Mouse (Mus musculus): Measurements from ENCODE around the gene Coro6.

The Coro6 gene

DNA sequence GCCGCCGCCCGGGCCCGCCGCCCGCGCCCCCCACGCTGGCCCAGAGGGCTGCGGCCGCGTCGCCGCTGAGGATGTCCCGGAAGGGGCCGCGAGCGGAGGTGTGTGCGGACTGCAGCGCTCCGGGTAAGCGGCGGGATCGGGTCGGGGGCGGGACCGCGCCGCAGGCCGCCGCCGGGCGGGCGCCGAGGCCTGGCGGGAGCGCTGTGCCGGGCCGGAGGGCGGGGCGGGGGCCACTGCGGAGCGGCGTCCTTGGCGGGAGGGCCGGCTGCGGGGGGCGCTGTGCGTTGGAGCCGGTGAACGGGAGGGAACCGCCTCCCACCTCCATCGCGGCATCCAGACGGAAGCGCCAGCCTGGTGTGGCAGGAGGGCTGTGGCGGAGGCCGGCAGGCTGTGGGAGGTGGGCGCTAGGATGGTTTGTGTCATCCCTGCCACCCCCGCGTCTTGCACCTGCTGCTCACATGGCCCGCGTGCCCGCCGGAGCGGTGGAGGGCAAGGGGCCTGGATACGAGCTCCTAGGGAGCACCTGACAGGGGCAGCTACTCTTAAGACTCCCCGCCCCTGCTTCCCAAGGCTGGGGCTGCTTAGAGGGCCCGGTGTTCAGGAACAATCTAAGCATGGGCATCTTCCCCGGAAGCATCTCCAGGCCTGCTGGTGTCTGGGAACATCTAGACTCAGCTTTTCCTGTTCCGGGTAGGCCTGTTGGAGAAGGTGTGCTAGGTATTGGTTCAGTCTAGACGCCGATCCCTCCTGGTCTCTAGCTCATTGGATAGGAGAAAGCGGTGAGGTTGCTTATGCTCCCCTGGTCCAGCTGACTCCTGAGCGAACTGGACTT, 31.5 kb downstream of the Coro6 start, which contains the start of gene Git1:
Gene Git1, plus strand, starts transcription at position 51 of the 832 bp plus-strand sequence.
- peak in 1 of 2 experiments; percentile 57 for DNase-seq (ENCODE audit: low spot score in 2 of 2)

DNA sequence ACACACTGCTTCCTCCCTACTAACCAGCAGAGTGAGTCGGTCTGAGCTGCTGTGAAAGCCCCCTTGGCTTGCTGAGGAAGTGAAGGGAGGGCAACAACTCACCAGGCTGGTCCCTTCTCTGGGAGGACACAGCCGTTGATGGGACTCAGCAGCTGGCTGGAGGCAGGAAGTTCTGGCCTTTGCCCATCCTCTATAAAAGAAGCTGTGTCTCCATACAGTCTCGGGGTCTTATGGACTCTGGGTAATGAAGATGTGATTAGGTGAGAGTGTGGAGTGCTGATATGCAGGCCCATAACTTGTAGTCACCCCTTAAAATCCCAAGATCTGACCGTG, 32.1 kb downstream of the Coro6 start:
- DNase-seq (ENCODE audit: low spot score in 2 of 2) = no peak

DNA sequence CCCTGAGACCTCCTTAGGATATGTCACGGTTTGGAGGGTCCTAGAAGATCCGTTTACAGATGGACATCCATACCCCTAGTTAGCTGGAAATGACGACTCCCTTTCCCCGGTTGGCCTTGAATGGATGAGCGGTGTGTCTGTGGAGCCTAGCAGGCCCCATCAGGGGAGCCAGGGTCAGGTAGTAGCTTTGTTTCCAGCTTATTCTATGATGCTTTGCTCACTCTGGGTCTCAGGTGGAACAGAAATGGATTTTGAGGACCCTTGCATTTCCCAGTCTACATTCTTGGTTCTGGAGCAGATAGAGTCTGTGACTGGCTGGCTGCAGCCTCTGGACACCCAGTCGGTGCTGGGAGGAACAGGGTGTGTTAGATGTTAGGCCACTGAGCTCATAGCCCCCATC, 32.6 kb downstream of the Coro6 start:
- DNase-seq (ENCODE audit: low spot score in 2 of 2) = no peak

DNA sequence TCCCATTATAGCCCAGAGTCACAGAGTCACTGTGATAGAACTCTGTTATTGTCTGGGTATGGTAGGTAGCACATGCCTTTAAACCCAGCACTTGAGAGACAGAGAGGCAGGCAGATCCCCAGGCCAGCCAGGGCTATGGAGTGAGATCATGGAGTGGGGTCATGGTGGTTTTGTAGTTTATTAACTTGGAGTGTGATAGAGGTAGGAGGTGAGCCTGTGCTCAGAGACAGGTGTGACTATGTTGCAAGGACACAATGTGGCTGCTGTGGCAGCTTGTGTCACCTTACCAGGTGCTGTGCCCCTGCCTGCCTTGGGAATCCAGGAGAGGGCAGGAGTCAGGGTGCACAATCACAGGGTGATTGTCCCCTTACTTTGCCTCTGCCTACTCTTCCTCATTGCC, 33.3 kb downstream of the Coro6 start:
- DNase-seq (ENCODE audit: low spot score in 2 of 2) = no peak

DNA sequence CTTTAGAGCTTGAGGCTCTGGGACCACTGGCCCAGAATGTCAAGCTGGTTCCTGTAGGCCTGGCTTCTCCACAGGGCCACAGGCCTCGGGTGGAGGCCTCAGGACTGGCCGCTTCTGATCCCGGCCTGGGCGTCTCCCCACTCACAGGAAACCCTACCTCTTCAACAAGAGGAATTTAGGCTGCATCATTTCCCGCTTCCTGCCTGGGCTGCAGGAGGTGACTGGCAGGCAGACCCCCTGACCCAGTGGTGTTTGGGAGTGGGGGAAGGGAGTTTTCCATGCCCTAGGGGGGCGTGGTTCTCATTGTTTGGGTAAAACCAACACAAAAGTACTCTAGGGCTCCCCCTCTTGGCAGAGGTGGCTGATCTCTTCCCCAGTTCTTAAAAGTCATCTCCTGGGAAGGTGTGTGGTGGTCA, 35.1 kb downstream of the Coro6 start:
- peak; percentile 37 to 47 for DNase-seq (ENCODE audit: low spot score in 2 of 2)

DNA sequence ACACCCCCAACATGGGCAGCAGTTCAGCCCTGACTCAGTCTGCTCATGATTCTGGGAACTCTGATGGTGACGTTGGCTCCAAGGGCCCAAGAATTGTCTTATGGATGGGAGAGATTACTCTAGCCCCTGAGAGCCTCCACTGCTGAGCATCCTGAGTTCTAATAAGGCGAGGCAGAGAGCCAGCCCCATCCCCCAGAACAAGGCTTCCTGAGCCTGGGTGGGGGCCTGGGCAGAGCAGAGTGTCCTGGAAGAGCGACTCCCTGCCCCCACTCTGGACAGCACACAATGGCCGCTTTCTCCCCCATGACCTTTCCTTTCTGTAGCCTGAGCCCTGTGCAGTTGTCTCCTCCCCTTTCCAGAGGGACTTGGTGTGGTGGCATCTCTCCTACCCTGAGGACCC, 35.6 kb downstream of the Coro6 start:
- DNase-seq (ENCODE audit: low spot score in 2 of 2) = peak in 1 of 2 experiments; percentile 10

DNA sequence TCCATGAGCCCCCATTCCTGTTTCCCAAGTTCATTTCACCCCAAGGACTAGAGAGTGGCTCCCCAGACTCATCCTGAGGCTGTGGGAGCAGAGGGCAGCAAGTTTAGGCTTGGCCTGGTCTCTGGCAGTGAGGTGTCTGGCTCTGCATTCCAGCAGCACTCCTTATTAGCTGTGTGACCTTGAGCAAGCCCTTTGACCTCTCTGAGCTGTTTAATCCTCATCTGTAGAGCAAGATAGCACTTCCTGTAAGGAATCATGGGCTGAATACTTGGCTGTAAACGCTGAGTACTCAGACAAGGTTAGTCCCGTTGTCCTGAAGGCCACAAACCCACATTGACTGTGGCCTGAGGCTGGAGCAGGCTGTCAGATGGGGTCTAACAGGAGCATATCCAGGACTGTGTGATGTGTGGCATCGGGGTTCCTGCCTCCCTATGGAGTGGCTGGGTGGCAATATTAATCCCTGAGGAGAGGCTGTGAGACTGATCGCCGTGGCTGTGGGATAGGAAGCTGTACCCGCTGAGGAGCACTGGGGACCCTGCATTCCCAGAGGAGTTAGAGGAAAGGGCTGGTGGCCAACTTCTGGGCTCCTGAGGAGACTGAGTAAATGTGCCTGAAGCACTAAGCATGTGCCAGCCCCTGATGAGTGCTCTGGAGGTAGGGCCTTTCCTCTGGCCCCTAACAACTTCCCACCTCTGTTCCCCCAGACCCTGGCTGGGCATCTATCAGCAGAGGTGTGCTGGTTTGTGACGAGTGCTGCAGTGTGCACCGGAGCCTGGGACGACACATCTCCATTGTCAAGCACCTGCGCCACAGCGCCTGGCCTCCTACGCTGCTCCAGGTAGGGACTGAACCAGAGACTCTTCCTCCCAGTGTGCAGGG, 36.3 kb downstream of the Coro6 start:
- DNase-seq (ENCODE audit: low spot score in 2 of 2) = peak; percentile 8 to 11

DNA sequence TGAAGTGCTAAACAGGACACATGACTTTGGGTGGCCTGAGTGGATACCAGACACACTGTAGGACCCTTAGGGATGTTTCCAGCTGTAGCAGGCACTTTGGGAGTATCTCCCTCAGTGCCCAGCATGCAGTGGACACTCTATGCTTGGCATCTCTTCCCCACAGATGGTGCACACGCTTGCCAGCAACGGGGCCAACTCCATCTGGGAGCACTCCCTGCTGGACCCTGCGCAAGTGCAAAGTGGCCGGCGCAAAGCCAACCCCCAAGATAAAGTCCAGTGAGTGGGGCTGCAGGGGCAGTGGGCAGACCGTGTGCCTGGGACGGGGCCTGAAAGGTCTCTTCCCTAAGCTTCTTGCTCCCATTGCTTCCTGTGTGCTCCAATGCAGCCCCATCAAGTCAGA, 37.1 kb downstream of the Coro6 start:
- DNase-seq (ENCODE audit: low spot score in 2 of 2) = peak; percentile 11 to 14

DNA sequence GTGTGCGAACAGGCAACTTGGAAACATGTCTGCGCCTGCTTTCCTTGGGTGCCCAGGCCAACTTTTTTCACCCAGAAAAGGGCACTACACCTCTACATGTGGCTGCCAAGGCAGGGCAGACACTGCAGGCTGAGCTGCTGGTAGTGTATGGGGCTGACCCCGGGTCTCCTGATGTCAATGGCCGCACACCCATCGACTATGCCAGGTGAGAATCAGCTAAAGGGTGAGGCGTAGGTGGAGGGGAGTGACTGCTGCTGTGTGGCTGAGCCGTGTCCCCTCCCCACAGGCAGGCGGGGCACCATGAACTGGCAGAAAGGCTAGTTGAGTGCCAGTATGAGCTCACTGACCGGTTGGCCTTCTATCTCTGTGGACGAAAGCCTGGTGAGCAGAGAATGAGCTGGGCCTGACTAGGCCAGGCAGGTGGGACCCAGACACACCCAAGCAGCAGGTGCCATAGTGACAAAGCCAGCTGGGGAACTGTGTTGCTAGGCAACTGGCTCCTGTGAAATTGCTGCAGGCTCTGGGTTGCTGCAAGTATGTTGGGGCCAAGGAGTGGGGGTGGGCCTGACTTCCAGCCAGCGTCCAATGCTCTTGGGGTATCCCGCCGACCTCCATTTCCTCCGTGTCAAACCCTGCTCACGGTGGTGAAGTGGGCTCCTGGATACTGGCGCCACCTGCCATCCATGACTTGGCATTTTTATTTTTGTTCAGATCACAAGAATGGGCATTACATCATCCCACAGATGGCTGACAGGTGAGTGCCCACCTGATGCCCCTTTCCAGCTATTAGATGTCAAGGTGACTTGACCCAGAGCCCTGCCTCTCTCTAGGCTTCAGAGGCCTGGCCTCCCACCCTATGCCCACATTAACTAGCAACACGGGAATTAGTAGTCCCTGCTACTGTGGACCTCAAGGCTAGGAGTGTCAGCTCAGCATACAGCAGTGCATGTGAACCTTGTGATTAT, 38.4 kb downstream of the Coro6 start:
- DNase-seq (ENCODE audit: low spot score in 2 of 2) = peak; percentile 42 to 43

DNA sequence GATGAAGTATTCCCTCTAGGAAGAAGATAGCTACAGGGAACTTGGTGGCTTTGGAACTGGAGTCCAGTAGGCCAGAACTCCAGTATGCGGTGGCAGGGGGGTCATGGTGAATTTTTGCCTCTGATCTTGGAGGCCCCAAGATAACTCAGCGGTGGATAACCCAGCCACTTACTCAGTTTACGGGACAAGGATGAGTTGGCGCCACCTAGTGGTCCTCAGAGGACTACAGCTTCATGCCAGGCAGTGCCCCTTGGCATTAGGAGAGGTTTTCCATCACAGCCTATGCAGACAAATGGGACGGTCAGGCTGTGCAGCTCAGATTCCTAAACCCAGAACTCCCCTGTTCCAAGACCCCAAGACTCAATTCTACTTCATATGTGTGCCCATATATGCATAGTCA, 39.2 kb downstream of the Coro6 start:
- DNase-seq (ENCODE audit: low spot score in 2 of 2) = peak; percentile 37 to 72

DNA sequence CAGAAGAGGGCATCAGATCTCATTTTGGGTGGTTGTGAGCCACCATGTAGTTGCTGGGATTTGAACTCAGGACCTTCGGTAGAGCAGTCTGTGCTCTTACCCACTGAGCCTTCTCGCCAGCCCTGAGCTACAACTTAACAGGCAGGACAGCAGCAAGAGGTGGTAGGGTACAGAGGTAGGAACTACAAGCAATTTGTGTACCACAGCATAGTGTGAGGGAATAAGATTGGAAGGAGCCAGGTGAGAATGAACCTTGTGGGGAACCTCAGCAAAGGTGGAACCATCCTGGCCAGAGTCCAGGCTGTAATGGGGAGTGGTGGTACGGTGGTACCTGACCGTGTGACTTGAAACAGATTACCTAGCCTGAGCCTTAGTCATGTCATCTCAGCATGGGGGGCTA, 39.8 kb downstream of the Coro6 start:
- no peak for DNase-seq (ENCODE audit: low spot score in 2 of 2)

DNA sequence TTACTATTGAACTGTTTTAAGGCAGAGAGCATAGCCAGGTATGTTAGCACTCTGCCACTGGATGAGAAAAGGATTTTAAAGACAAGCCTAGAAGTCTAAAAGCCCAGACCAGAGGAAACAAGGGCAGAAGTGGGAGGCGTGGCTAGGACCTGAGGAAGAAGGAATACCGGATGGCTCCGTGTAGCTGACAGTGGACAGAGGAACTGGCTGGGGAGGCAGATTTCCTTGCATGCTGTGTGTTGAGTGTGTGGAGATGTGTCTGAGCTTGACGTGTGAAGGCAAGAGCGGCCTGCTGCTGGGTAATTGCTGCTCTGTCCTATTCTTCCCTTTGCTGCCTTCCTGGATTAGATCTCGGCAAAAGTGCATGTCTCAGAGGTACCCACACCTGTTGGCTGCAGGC, 40.3 kb downstream of the Coro6 start:
- peak in 1 of 2 experiments; percentile 9 for DNase-seq (ENCODE audit: low spot score in 2 of 2)

DNA sequence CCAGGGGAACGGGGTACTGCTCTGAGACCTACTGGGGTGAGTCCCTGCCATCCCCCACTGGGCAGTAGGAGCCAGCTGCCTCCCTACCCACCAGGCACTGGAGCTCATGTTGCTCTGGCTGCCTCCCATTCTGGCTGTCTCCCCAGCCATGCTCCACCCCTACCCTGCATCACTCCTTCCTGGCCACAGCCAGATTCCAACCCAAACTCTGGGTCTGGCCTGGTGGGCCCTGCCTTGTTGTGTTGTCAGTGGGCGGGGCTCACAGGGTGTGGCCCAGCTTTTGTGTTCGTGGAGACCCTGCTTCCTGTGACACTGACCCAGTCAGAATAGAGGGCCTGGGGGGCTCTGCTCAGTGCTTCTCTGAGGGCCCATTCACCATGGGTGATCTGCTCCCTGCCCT, 41.3 kb downstream of the Coro6 start:
- peak; percentile 18 to 32 for DNase-seq (ENCODE audit: low spot score in 2 of 2)

DNA sequence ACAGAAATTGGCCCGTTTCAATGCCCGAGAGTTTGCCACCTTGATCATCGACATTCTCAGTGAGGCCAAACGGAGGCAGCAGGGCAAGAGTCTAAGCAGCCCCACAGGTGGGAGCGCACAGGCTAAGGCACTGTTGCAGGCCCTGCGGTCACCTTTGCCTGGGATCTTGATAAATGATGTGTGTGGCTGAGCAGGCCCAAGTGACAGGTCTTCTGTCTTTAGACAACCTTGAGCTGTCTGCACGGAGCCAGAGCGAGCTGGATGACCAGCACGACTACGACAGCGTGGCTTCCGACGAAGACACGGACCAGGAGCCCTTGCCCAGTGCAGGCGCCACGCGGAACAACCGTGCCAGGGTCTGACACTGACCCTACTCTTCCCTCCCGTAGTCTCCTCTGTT, 42.2 kb downstream of the Coro6 start:
- no peak for DNase-seq (ENCODE audit: low spot score in 2 of 2)

DNA sequence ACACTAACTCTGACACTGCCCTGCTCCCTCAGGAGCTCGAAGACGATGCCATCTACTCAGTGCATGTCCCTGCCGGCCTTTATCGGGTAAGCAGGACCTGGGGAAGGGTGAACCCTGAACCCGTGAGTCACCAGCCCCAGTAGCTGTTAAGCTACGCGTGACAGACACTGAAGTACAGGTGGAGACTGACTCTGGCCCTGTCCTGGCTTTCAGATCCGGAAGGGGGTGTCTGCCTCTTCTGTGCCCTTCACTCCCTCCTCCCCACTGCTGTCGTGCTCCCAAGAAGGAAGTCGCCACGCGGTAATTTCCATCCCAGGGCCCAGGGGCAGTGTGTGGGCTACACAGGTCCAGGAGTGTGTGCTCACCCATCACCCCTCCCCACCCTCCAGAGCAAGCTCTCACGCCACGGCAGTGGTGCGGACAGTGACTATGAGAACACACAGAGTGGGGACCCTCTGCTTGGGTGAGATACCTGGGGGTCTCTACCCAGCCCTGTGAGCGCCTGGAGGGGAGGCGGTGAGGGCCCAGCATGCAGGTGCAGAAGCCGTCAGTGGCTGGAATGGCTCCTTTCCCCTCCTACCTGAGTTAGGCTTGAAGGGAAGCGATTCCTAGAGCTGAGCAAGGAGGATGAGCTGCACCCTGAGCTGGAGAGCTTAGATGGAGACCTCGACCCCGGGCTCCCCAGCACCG, 43.2 kb downstream of the Coro6 start:
- peak in 1 of 2 experiments; percentile 19 for DNase-seq (ENCODE audit: low spot score in 2 of 2)

DNA sequence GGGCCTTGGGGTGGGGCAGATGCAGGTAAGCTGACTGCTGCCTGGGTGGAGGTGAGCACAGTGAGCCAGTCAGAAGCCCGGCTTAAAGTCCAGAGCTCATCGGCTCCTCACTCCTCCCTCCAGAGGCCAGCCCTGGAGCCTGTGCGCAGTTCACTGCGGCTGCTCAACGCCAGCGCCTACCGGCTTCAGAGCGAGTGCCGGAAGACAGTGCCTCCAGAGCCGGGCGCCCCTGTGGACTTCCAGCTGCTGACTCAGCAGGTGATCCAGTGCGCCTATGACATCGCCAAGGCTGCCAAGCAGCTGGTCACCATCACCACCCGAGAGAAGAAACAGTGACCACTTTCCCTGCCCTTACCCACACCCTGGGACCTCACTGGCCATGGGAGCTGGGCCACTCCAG, 44.1 kb downstream of the Coro6 start:
- DNase-seq (ENCODE audit: low spot score in 2 of 2) = peak; percentile 12 to 14

DNA sequence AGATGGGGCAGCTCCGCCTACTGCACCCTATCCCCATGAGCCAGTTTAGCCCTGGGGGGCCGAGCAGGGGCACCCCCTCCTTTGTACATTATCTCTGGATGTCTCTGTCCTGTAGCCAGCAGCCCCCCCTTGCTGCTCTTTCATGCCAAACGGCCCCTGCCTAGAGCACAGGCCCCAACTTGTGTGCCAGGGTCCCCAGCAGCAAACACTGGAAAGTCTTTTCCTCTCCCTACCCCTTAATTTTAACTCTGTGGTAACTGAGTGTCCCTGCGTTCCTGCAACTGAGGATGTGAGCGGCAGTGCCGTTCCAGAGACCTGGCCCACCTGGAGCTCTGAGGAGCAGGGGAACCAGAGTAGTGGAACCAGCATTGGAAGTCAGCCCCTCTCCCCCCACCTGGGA, 44.7 kb downstream of the Coro6 start:
- peak in 1 of 2 experiments; percentile 17 for DNase-seq (ENCODE audit: low spot score in 2 of 2)

DNA sequence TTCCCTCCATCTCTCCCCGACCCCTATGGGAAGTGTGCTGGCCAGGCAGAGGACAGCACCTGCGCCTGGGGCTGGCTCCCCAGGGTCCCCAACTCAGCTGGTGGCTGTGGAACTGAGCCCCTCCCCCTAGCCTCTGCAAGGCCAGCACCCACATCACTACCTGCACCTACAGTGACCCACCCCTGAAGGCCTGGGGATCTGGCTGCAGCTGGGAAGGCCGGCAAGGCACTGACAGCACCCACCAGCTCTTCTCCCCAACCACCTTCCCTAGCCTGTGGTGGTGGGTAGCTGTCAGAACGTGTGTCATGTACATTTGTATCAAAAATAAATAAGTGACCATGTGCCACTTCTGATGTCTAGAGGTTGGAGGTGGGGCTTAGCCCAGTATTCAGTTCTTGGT, 45.2 kb downstream of the Coro6 start:
- peak; percentile 13 to 38 for DNase-seq (ENCODE audit: low spot score in 2 of 2)

DNA sequence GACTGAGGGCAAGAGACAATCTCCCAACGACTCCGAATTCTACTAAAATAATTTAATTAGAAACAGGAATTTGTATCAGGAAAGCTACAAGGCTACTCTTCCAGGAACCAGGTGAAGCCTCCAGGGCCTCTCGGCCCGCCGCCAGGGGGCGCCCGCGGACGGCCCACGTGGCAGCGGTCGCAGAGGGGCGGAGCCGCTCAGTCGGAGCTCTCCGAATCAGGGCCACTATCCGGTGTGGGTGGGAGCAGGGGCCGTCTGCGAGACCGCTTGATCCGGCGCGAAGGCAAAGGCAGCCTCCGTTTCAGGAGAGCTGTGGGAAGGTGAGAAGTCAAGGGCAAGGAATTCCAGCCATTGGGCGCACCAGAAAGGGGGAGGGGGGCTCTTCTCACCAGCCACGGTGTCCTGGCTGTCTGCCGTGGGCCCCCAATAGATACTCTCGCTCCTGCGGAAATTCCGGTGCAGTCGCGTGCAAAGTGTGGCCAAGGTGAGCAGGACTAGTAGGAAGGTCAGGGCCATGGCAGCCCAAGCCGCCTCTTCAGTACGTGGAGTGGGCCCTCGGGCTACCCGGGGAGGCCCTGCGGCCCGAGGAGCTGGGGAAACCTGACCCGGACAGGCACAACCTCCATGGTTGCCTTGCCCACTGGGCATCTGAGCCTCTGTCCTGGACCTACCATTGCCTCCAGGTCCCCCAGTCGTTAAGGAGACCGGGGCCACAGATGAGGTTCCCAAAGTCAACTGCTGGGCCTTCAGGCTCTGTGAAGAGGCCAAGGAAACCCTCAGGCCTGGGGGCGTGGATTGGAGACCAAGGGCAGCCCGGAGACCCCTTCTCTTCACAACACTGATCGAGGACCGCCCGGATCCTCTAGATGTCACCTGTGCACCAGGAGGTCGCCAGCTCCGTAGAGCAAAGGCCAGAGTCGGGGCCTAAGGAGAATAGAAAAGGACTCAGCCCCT, 46.1 kb downstream of the Coro6 start:
- DNase-seq (ENCODE audit: low spot score in 2 of 2) = peak; percentile 79 to 82

DNA sequence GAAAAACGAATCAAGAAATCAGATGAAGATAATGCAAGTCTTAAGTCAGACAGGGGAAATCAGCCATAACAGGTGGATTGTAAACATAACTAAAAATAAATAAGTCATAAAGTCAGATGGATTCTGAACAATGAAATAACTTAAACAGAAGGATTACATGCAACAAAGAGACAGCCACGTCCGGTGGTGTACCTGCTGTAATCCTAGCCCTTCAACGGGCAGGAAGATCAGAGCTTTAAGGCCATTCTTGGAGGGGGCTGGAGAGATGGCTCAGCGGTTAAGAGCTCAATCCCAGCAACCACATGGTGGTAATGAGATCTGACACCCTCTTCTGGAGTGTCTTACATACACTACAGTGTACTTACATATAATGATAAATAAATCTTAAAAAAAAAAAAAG, 49.1 kb downstream of the Coro6 start:
- DNase-seq (ENCODE audit: low spot score in 2 of 2) = no peak
